Mouse (Mus musculus): ENCODE results near the gene Hoxd10.

The Hoxd10 gene

GRCm38 (mm10) chr2:74680561-74681398, 10.9 kb upstream of the Hoxd10 start:
- no peak for DNase-seq (ENCODE audit: low spot score in 2 of 2)

- DNase-seq (ENCODE audit: low spot score in 2 of 2), result no peak
These were observed 9.9 kb upstream of the Hoxd10 start for GRCm38 (mm10) chr2:74681594-74682531.

DNA sequence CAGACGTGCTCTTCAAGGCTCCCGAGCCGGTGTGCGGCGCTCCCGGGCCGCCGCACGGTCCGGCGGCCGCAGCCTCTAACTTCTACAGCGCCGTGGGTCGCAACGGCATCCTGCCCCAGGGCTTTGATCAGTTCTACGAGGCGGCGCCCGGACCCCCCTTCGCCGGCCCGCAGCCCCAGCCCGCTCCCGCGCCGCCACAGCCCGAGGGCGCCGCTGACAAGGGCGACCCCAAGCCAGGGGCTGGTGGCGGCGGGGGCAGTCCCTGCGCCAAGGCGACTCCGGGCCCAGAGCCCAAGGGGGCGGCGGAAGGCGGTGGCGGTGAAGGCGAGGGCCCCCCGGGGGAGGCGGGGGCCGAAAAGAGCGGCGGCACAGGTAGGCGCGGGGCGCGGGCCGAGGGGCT, 8.9 kb upstream of the Hoxd10 start:
- no peak for DNase-seq (ENCODE audit: low spot score in 2 of 2)

DNA sequence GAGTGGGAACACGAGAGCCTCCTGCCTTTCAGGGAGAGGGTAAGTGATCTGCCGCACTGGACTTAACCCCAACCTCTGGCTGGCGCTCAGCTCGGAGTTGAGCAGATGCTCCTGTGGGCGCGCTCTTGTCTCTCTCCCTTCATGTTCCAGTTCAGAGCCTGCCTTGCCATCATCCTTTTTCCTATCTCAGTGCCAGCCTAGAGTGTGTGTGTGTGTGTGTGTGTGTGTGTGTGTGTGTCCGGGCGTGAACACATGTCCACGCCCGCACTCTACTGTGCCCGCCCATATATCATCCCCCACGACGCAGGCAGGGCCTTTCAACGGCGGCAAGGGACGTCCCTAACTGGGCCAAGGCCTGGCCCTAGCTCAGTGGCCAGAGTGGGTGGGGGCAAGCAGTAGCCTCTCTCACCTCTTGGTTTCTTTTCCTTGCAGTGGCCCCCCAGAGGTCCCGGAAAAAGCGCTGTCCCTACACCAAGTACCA, 8.2 kb upstream of the Hoxd10 start:
- DNase-seq (ENCODE audit: low spot score in 2 of 2), result no peak

DNA sequence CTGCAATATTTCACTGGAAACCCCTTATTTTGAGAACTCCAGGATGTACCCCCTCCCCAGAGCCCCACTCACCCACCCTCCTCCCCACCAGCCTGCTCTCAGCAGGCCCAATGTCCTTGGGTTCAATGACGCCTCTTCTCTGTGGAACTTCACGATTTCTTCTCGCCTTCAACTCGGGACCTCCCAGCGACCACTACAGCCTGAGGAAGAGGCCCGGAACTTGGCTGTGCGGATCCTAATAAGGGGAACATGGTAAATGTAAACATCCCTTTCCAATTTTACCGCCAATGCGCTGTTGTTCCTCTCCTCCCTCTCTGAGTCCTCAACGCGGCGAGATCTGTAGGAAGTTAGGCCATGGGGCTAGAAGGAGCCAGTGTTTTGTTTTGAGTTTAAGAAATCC, 7.6 kb upstream of the Hoxd10 start:
- no peak for DNase-seq (ENCODE audit: low spot score in 2 of 2)

- no peak for DNase-seq (ENCODE audit: low spot score in 2 of 2)
These were observed 6.6 kb upstream of the Hoxd10 start for GRCm38 (mm10) chr2:74685059-74685603.

DNA sequence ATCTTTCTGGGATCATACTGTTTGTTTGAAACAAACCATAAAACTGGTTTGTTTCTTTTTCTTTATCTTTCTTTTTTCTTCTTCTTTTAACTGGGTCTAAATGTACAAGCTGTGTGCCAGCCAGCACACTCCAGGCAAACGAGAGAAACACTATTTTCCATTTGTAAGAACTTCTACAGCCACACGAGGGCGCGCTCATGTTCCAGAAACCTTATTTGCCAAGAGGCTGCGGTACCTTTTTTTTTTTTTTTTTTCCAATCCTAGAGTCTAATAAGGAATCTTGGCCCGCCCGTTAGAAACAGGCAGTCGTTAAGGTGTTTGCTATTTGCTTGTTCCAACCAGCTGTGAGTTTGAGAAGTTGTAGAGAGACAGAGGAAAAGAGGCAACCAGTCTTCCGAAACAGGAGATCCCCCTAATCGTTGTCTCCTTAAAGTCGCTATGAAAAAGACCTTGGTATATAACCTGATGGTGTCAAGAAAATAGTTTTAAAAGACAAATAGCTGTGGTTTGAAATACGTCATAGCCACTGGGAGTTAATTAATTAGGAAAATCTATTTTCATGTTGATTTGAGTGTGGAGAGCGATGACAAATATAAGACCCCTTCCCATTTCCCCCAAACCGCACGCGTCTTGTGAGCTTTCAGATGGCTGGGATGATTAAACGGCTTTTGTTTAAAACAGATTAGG, 5.3 kb upstream of the Hoxd10 start:
- peak in 1 of 2 experiments; percentile 52 for DNase-seq (ENCODE audit: low spot score in 2 of 2)

- DNase-seq (ENCODE audit: low spot score in 2 of 2), result no peak
These were observed 4.6 kb upstream of the Hoxd10 start for GRCm38 (mm10) chr2:74686988-74687697.

DNA sequence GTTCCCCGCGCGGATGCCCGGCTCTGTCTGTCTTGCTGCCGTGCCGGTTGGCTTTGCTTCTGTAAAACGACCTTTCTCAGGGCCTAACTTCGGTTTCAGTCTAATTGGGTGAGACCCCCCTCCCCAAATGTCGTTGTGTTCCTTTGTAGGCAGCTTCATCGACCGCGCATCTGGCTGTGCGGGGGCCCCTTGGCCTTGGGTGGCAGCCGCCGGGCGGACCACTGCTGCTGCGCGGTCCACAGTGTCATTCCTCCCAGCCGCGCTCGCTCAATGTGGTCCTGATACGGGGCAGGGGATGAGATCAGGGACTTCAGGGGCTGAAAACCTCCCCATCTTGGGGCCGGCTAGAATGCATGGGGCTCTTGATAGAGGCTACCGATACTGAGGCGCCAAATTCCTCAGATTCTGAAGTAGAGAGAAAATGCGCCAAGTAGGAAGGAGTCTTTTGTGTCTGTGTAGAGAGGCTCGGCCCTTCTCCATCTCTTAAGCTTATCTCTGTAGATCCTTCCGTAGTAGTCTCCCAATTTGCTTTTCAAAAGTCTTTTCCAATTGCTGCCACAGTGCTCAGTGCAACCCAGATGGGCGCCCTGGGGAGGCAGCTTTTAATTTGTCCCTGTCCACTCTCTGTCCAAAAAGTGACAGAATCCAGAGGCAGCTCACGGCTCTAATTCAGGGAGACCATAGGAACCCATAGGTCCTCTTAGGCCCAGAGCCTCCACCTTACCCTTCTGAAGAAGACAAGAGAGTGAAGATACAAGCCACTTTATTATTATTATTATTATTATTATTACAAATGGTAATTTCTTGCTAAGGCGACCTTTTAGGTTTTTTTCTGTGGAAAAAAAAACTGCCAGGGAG, 3.8 kb upstream of the Hoxd10 start:
- DNase-seq (ENCODE audit: low spot score in 2 of 2), result no peak

- DNase-seq (ENCODE audit: low spot score in 2 of 2), result no peak
These were observed 2.7 kb upstream of the Hoxd10 start for GRCm38 (mm10) chr2:74688795-74689573.

- DNase-seq (ENCODE audit: low spot score in 2 of 2), result no peak
These were observed 2.0 kb upstream of the Hoxd10 start for GRCm38 (mm10) chr2:74689574-74690337.

GRCm38 (mm10) chr2:74690338-74690716, 1.4 kb upstream of the Hoxd10 start:
- DNase-seq (ENCODE audit: low spot score in 2 of 2), result no peak

- no peak for DNase-seq (ENCODE audit: low spot score in 2 of 2)
These were observed 477 bp downstream of the Hoxd10 start for GRCm38 (mm10) chr2:74691995-74692807.

DNA sequence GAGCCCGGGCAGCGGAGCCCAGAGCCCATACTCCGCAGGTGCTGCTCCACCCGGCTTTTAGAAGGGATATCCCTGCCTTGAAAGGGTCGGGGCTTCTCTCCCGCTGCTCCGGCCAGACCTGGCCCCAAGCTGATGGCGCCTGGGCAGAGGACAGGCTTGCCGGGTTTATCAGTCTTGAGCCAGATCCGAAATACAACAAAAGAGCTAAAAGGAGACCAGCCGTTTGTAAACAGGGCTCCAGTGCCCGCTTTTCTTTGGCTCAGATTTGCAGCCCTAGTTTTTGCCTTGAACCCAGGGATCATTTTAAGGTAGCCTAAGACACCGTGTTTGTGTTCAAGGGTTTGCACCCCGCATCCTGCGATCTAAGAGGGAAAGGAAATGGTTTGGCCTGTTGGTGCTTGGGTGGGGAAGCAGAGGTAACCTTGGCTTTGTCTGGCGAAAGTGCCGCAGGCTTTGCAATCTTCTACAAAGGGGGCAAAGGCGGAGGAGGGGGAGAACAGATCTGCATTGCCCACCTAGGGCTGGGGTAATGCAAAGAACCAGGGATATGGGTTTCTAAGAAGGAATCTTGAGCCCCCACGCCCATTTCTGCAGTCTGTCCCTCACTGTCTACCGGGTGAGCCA, 1.2 kb downstream of the Hoxd10 start:
- no peak for DNase-seq (ENCODE audit: low spot score in 2 of 2)

DNA sequence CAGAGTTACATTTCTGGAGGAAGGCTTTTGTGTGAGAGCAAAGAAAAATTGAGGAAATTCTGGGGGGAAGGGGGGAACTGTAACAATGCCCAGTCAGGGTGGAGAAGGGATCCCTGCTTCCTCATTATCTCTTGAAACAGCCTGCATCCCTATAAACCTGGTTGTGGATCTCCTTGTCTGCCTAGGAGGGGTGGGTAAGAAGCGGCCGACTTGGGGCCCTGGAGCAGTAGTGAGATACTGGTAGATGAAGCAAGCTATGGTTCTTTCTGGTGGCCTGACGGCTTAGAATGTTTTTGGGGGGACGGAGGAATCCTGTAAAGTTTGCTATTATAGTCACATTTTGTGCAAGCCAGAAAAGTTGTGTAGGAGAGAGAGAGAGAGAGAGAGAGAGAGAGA, 1.7 kb downstream of the Hoxd10 start:
- DNase-seq (ENCODE audit: low spot score in 2 of 2), result no peak

DNA sequence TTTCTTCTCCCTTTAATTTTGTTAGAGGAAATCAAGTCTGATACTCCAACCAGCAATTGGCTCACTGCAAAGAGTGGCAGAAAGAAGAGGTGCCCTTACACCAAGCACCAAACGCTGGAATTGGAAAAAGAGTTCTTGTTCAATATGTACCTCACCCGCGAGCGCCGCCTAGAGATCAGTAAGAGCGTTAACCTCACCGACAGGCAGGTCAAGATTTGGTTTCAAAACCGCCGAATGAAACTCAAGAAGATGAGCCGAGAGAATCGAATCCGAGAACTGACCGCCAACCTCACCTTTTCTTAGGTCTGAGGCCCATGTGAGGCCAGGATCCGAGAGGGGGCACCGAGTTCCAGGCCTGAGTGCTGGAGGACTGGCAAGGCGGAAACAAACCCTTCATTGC, 2.3 kb downstream of the Hoxd10 start:
- DNase-seq (ENCODE audit: low spot score in 2 of 2), result no peak

GRCm38 (mm10) chr2:74695383-74695782, 3.7 kb downstream of the Hoxd10 start:
- no peak for DNase-seq (ENCODE audit: low spot score in 2 of 2)

All from cerebellum, postnatal 4 days (tissue).